Mouse (Mus musculus) hindbrain, embryonic 14.5 days (tissue): ENCODE measurements around the gene Pard3b. TPM values are rescaled to one million over a fixed set of nuclear protein-coding genes. Genes with fewer than 3 reads are reported as not detected.

ENCODE experiments used
- ATAC-seq: fragments of 200-750 bp; cut with Nextera tagmentation; 2 replicates; pipeline ENCODE4 v1.8.0; 2017; ENCODE audit warnings: moderate number of reproducible peaks, mild to moderate bottlenecking, moderate TSS enrichment, moderate library complexity; ENCODE audit not compliant: low FRiP score
- DNase-seq: peaks from one replicate; pipeline ENCODE4 v3.0.0-alpha.2; 2015; ENCODE audit warnings: low spot score
- H3K27ac ChIP-seq: fragments of 300-500 bp; sonication (generic); 2 replicates; pipeline ENCODE4 v1.5.1; 2014; ENCODE audit warnings: mild to moderate bottlenecking, moderate library complexity
- H3K27me3 ChIP-seq: fragments of 300-500 bp; sonication (generic); 2 replicates; pipeline ENCODE4 v1.6.1; 2014; ENCODE audit warnings: mild to moderate bottlenecking, low read length, mixed read lengths; ENCODE audit not compliant: control insufficient read depth, insufficient read depth
- H3K36me3 ChIP-seq: fragments of 300-500 bp; sonication (generic); replicated peaks from 2 replicates; pipeline ENCODE4 v1.6.1; 2014; ENCODE audit not compliant: control insufficient read depth, insufficient read depth
- H3K4me1 ChIP-seq: fragments of 300-500 bp; sonication (generic); replicated peaks from 2 replicates; pipeline ENCODE4 v1.6.1; 2014; ENCODE audit warnings: antibody characterized with exemption, low read length, mixed read lengths; ENCODE audit not compliant: control insufficient read depth, insufficient read depth
- H3K4me2 ChIP-seq: fragments of 300-500 bp; sonication (generic); replicated peaks from 2 replicates; pipeline ENCODE4 v1.6.1; 2014; ENCODE audit warnings: mild to moderate bottlenecking, moderate library complexity
- H3K4me3 ChIP-seq: fragments of 300-500 bp; sonication (generic); replicated peaks from 2 replicates; pipeline ENCODE4 v1.5.1; 2014; ENCODE audit warnings: mild to moderate bottlenecking, low read length
- H3K9ac ChIP-seq: fragments of 300-500 bp; sonication (generic); 2 replicates; pipeline ENCODE4 v1.6.1; 2014
- H3K9me3 ChIP-seq: fragments of 300-500 bp; sonication (generic); 2 replicates; pipeline ENCODE4 v1.6.1; 2016; ENCODE audit warnings: low read length; ENCODE audit not compliant: control insufficient read depth
- WGBS: fragments of 180-500 bp; shearing (Covaris S2); extraction: QIAGEN DNeasy Blood & Tissue Kit; methylation state at CpG from one replicate; pipeline ENCODE4 v1.1.7; 2014; 5-methylcytosine and 5-hydroxymethylcytosine counted together
- polyA plus RNA-seq: library from polyadenylated mRNA; unstranded; fragments of >200 nt; fragmentation: Nextera tagmentation; extraction: Ambion mirVana; gene quantifications from 2 replicates; pipeline ENCODE4 v1.2.1, GENCODE M21; 2014

The Pard3b gene
- polyA plus RNA-seq, 1 experiment from 2014 or later: 12.3 TPM

GRCm38 (mm10) chr1:62016536-62017300, 378.1 kb downstream of the Pard3b start:
- H3K4me2 ChIP-seq: no peak overlapping the region
- no peaks in the 10 kb centered on the region for H3K9me3 ChIP-seq
- no peak overlapping the region for H3K27ac ChIP-seq
- WGBS: 22% methylated on average over 5 of the region's 5 CpGs
- no peaks in the 10 kb centered on the region for H3K36me3 ChIP-seq
- no peak overlapping the region for H3K9ac ChIP-seq
- ATAC-seq (no peak), DNase-seq (no peak)
- no peaks in the 10 kb centered on the region for H3K27me3 ChIP-seq
- 0 out of 2 replicates have a peak, but pooled peaks cover 3% of the 10 kb centered on the region for H3K4me1 ChIP-seq
- H3K4me3 ChIP-seq: no peak overlapping the region

GRCm38 (mm10) chr1:62018276-62018675, 379.7 kb downstream of the Pard3b start:
- no peaks in the 10 kb centered on the region for H3K27me3 ChIP-seq
- H3K36me3 ChIP-seq: no peaks in the 10 kb centered on the region
- H3K9me3 ChIP-seq: no peaks in the 10 kb centered on the region
- H3K4me1 ChIP-seq: 0 out of 2 replicates have a peak, but pooled peaks cover 3% of the 10 kb centered on the region
- H3K4me3 ChIP-seq: no peak overlapping the region
- 33% methylated on average over 5 of the region's 5 CpGs for WGBS
- H3K27ac ChIP-seq: no peak overlapping the region
- H3K9ac ChIP-seq: no peak overlapping the region
- DNase-seq (no peak), ATAC-seq (no peak)
- H3K4me2 ChIP-seq: no peak overlapping the region

GRCm38 (mm10) chr1:62019743-62020142, 381.1 kb downstream of the Pard3b start:
- DNase-seq (no peak), ATAC-seq (no peak)
- Histone ChIP-seq H3K4me1 (0 out of 2 replicates have a peak, but pooled peaks cover 3% of the 10 kb centered on the region), H3K27me3 (no peaks in the 10 kb centered on the region), H3K27ac (no peak overlapping the region), H3K4me3 (no peak overlapping the region), H3K9me3 (no peaks in the 10 kb centered on the region), H3K9ac (no peak overlapping the region), H3K4me2 (no peak overlapping the region), H3K36me3 (no peaks in the 10 kb centered on the region)

- H3K27me3 ChIP-seq: no peaks in the 10 kb centered on the region
- H3K4me2 ChIP-seq: no peak overlapping the region
- no peak overlapping the region for H3K4me3 ChIP-seq
- DNase-seq (no peak), ATAC-seq (no peak)
- no peaks in the 10 kb centered on the region for H3K9me3 ChIP-seq
- H3K9ac ChIP-seq: no peak overlapping the region
- H3K27ac ChIP-seq: no peak overlapping the region
- H3K4me1 ChIP-seq: no peaks in the 10 kb centered on the region
- 90% methylated on average over 3 of the region's 3 CpGs for whole genome bisulfite sequencing
- no peaks in the 10 kb centered on the region for H3K36me3 ChIP-seq
Observed at GRCm38 (mm10) chr1:62041718-62042117, 403.1 kb downstream of the Pard3b start.

- Histone ChIP-seq H3K27ac (no peak overlapping the region), H3K4me2 (no peak overlapping the region), H3K4me1 (no peaks in the 10 kb centered on the region), H3K9ac (no peak overlapping the region), H3K27me3 (no peaks in the 10 kb centered on the region), H3K36me3 (no peaks in the 10 kb centered on the region), H3K9me3 (no peaks in the 10 kb centered on the region), H3K4me3 (no peak overlapping the region)
- no peak for DNase-seq
- WGBS: 90% methylated on average over 4 of the region's 4 CpGs
- ATAC-seq: no peak
Observed at GRCm38 (mm10) chr1:62048592-62048991, 410.0 kb downstream of the Pard3b start.

DNA sequence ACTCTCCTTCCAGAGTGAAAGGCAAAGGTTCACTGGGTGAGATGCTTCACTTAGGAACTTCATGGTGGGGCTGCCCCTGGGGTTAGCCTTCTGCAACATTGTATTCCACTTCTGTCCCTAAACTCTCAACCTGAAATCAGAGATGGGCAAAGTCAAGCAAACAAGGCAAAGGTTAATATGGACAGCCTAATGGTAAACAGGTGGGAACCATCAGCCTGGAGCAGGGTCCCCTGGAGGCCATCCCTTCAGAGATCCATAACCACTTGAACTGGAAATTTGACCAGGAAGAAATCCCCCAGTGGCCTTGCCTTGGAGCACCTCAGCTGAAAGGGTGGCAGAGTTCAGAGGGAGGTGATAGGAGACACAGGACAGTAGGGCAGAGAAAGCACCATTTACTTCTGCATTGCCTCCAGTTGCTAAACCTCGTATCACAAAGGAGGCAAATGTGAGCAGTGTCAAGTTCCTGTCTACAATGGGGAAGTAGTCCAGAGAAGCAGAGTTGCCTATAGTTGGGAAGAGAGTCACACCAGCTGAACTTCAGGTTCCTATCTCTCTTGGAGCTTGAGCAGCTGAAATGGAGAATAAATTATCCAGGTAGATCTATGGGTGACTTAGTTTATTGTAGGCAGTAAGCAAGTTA, 412.7 kb downstream of the Pard3b start:
- H3K27me3 ChIP-seq: no peaks in the 10 kb centered on the region
- ATAC-seq (no peak), DNase-seq (no peak)
- WGBS: 63% methylated on average over 1 of the region's 1 CpGs
- no peaks in the 10 kb centered on the region for H3K4me1 ChIP-seq
- H3K36me3 ChIP-seq: no peaks in the 10 kb centered on the region
- H3K9ac ChIP-seq: no peak overlapping the region
- H3K9me3 ChIP-seq: no peaks in the 10 kb centered on the region
- H3K4me2 ChIP-seq: no peak overlapping the region
- no peak overlapping the region for H3K27ac ChIP-seq
- no peak overlapping the region for H3K4me3 ChIP-seq

DNA sequence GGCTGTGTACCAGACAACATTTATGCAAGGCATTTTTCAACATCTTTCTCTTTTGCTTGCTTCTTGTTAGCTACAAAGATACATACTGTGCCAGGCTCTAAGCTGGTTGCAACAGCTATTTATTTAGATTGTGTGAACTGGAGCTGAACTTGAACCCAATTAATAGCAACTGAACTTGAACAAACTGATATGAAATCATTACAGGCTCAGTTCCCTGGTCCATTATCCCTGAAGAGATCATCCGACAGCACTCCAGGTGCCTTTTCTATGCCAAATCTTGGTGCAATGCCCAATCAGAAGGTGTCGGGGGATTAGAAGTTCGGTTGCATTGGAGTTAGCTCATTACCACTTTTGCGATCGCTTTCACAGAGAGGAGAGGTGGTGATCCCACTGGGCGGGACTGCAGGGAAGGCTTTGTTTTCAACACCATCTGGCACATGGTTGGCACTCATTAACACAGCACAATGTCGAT, 414.6 kb downstream of the Pard3b start:
- Histone ChIP-seq H3K27ac (peak overlapping the region; percentile 72), H3K4me2 (no peak overlapping the region; the same call in 1 of the 2 replicates), H3K36me3 (no peaks in the 10 kb centered on the region), H3K9ac (no peak overlapping the region), H3K9me3 (no peaks in the 10 kb centered on the region), H3K27me3 (no peaks in the 10 kb centered on the region), H3K4me3 (no peak overlapping the region), H3K4me1 (no peaks in the 10 kb centered on the region)
- ATAC-seq (peak; percentile 59; the same call in 1 of the 2 replicates), DNase-seq (peak; percentile 46)
- WGBS: 31% methylated on average over 7 of the region's 7 CpGs

GRCm38 (mm10) chr1:62055280-62055679, 416.7 kb downstream of the Pard3b start:
- 79% methylated on average over 6 of the region's 6 CpGs for WGBS
- Histone ChIP-seq H3K9me3 (no peaks in the 10 kb centered on the region), H3K9ac (no peak overlapping the region), H3K4me1 (no peaks in the 10 kb centered on the region), H3K27ac (no peak overlapping the region), H3K27me3 (no peaks in the 10 kb centered on the region), H3K36me3 (no peaks in the 10 kb centered on the region), H3K4me3 (no peak overlapping the region), H3K4me2 (no peak overlapping the region)
- DNase-seq (no peak), ATAC-seq (no peak)

GRCm38 (mm10) chr1:62070617-62071016, 432.0 kb downstream of the Pard3b start:
- Histone ChIP-seq H3K27me3 (no peaks in the 10 kb centered on the region), H3K9me3 (0 out of 2 replicates have a peak, but pooled peaks cover 9% of the 10 kb centered on the region), H3K4me1 (no peaks in the 10 kb centered on the region), H3K27ac (no peak overlapping the region), H3K36me3 (no peaks in the 10 kb centered on the region), H3K4me2 (no peak overlapping the region), H3K4me3 (no peak overlapping the region), H3K9ac (no peak overlapping the region)
- ATAC-seq: no peak
- DNase-seq: no peak
- 88% methylated on average over 6 of the region's 6 CpGs for WGBS
